Mouse (Mus musculus) midbrain, embryonic 10.5 days (tissue): ENCODE results near the gene Poc5. TPM values are rescaled to one million over a fixed set of nuclear protein-coding genes. Genes with fewer than 3 reads are reported as not detected.

Experiments
- DNase-seq: peaks from one replicate; pipeline ENCODE4 v3.0.0-alpha.2; 2017; ENCODE audit warnings: low spot score
- H3K27ac ChIP-seq: fragments of 300-500 bp; sonication (generic); replicated peaks from 2 replicates; pipeline ENCODE4 v1.5.1; 2016; ENCODE audit warnings: mild to moderate bottlenecking
- H3K27me3 ChIP-seq: fragments of 300-500 bp; sonication (generic); 2 replicates; pipeline ENCODE4 v1.6.1; 2016; ENCODE audit warnings: low read depth, mild to moderate bottlenecking; ENCODE audit not compliant: poor library complexity, severe bottlenecking
- H3K36me3 ChIP-seq: fragments of 300-500 bp; sonication (generic); 2 replicates; pipeline ENCODE4 v1.6.1; 2016; ENCODE audit warnings: mild to moderate bottlenecking, moderate library complexity
- H3K4me1 ChIP-seq: fragments of 300-500 bp; sonication (generic); 2 replicates; pipeline ENCODE4 v1.6.1; 2016
- H3K4me3 ChIP-seq: fragments of 300-500 bp; sonication (generic); 2 replicates; pipeline ENCODE4 v1.5.1; 2016; ENCODE audit warnings: mild to moderate bottlenecking, moderate library complexity
- H3K9me3 ChIP-seq: fragments of 300-500 bp; sonication (generic); replicated peaks from 2 replicates; pipeline ENCODE4 v1.6.1; 2016; ENCODE audit warnings: mild to moderate bottlenecking
- WGBS: fragments of 180-500 bp; shearing (Covaris S2); methylation state at CpG from one replicate; pipeline ENCODE4 v1.1.7; 2016; 5-methylcytosine and 5-hydroxymethylcytosine counted together
- polyA plus RNA-seq: library from polyadenylated mRNA; unstranded; fragments of >200 nt; fragmentation: Nextera tagmentation; extraction: Ambion mirVana; gene quantifications from 2 replicates; pipeline ENCODE4 v1.2.1, GENCODE M21; 2016

The Poc5 gene
- 19.8 and 22.3 TPM in 2 replicates for polyA plus RNA-seq

DNA sequence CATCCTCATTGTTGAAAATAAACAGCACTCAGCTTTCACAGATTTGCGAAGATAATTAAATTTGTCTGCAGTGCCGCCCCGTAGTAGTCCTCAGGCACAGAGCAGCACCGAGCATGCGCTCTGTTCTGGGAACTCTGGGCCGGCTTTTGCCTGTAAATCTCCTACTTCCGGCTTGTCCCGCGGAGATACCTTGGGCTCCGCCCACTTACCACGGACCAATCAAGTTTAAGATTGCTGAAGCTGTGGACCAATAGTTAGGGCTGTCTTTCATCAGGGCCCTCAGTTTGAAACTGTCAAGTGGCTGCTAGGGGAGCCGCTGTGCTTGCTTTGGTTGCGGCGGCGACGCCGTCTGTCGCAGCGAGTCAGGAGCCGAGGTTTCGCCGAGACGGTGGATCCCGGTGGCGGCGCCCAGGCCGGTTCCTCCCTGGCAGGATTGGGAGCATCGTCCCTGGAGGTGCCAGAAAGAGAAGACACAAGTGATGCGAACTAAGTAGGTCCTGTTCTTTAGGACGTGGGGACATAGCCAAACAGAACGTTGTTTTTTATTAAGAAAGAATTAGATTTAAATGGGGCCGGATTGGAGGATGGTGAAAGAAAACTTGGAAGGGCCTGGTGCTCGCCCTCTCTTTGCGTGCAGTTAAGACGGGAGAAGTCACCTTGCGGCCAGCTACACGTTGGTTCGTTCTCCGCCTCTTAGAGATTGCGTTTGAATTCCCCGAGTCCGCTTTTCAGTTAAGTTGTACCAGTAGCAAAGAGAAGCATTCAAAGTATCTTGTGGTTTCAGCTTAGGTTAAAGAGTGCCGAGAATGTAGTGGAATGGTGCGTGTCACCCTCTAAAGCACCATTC is at the start of gene Poc5:
TSS of gene Poc5 (plus strand) at position 253 of the 847 bp plus-strand sequence.
- H3K36me3 ChIP-seq, result peaks cover 33% of the 10 kb centered on the region
- no peaks in the 10 kb centered on the region for H3K9me3 ChIP-seq
- peak; percentile 98 for DNase-seq
- peak within 1 kb of the TSS; percentile 78 for H3K4me3 ChIP-seq
- peak within 1 kb of the TSS; percentile 88 for H3K27ac ChIP-seq
- WGBS, result under 1% methylated on average over 44 of the region's 44 CpGs
- peaks cover 14% of the 10 kb centered on the region for H3K4me1 ChIP-seq
- no peaks in the 10 kb centered on the region for H3K27me3 ChIP-seq

DNA sequence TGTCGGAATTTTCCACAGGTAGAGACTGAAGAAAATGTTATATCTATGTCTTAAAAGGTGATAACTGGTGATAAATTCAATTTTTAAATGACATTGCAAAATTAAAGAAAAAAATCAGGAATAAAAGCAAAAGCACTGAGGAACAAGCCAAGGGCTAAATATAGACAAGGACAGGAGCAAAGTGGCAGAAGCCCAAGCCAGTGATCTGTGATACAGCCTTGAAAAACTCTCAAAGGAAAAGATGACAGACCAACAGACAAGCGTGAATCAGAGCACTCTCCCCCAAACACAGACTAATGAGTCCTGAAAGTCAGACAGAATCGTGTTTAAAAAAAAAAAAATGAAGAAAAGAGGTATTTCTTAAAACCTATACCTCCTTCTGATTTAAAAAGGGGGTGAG is 46.6 kb upstream of the Poc5 start:
- 83% methylated on average over 3 of the region's 3 CpGs for WGBS
- Histone ChIP-seq H3K27ac (no peak overlapping the region), H3K9me3 (no peaks in the 10 kb centered on the region), H3K4me3 (no peak overlapping the region), H3K27me3 (no peaks in the 10 kb centered on the region), H3K36me3 (no peaks in the 10 kb centered on the region), H3K4me1 (no peaks in the 10 kb centered on the region)
- DNase-seq, result no peak

DNA sequence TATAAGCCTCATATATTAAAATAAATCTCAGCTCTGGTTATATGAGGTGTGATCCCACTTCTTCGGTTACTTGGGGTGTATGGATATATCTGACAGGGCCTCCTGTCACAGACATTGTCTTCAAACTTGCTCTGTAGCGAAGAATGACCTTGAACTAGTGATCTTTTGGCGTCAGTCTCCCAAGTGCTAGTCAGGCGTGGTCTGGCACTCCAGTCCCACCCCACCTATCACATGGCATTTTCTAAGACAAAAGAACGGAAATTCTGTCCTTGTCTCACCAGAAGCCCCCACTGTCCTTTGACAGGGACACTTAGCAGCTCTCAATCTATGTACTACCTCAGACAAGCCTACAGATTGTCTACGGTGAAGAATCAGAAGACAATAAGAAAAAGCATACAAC is 43.3 kb upstream of the Poc5 start:
- 89% methylated on average over 6 of the region's 6 CpGs for WGBS
- H3K4me3 ChIP-seq, result no peak overlapping the region
- H3K27me3 ChIP-seq, result no peaks in the 10 kb centered on the region
- H3K27ac ChIP-seq, result no peak overlapping the region
- 0 out of 2 replicates have a peak, but pooled peaks cover 2% of the 10 kb centered on the region for H3K4me1 ChIP-seq
- H3K9me3 ChIP-seq, result no peaks in the 10 kb centered on the region
- DNase-seq, result no peak
- no peaks in the 10 kb centered on the region for H3K36me3 ChIP-seq

DNA sequence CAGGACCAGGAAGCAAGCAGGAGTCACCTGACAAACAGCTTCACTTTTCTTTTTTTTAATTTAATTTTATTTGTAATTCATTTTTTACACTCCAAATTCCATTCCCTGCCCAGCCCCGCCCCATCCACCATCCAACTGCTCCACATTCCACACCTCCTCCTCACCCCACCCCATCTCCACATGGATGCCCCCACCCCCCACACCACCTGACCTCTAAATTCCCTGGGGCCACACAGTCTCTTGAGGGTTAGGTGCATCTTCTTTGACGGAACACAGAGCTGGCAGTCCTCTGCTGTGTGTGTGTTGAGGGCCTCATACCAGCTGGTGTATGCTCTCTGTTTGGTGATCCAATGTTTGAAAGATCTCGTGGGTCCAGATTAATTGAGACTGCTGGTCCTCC is 41.5 kb upstream of the Poc5 start:
- 0 out of 2 replicates have a peak, but pooled peaks cover 2% of the 10 kb centered on the region for H3K4me1 ChIP-seq
- no peaks in the 10 kb centered on the region for H3K27me3 ChIP-seq
- no peak for DNase-seq
- 50% methylated on average over 3 of the region's 3 CpGs for WGBS
- no peak overlapping the region for H3K4me3 ChIP-seq
- no peak overlapping the region for H3K27ac ChIP-seq
- H3K36me3 ChIP-seq, result no peaks in the 10 kb centered on the region
- H3K9me3 ChIP-seq, result no peaks in the 10 kb centered on the region

DNA sequence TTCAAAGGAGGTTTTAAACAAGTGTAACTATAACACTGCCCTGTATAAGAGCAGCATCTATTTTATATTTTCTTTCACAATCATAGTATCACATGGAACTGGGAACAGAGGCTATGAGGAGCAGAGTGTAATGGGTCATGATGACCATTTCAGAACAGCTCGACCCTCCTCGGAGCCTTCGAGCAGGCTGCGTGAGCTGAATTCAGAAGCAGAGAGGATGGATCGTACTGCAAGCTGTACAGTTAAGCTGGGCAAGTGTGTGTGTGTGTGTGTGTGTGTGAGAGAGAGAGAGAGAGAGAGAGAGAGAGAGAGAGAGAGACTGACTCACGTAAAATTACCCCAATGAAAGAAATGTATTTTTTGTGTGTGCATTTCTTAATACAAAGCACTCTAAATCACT is 37.9 kb upstream of the Poc5 start:
- H3K27me3 ChIP-seq, result no peaks in the 10 kb centered on the region
- no peaks in the 10 kb centered on the region for H3K36me3 ChIP-seq
- H3K4me1 ChIP-seq, result 0 out of 2 replicates have a peak, but pooled peaks cover 2% of the 10 kb centered on the region
- 93% methylated on average over 6 of the region's 6 CpGs for WGBS
- H3K27ac ChIP-seq, result no peak overlapping the region
- no peak for DNase-seq
- H3K9me3 ChIP-seq, result no peaks in the 10 kb centered on the region
- H3K4me3 ChIP-seq, result no peak overlapping the region

DNA sequence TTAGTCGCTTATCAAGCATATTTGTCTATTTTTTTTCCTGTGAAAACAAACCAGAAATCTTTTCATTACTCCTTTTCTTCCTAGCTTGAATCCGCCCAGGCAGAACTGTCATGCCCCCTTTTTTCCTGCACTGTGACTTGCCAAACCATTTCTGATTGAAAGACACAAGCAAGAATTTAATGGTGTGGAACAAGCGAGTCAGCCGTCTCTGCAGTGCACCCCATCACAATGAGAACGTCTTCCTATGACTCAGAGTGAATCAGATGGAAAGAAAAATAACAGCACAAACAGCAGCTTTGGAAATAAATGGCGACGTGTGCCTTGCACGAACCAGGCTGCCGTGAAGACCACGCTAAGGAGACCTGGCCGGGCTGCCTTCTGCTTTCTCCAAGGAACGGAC is 36.8 kb upstream of the Poc5 start:
- 0 out of 2 replicates have a peak, but pooled peaks cover 2% of the 10 kb centered on the region for H3K4me1 ChIP-seq
- H3K27ac ChIP-seq, result no peak overlapping the region
- H3K4me3 ChIP-seq, result no peak overlapping the region
- no peaks in the 10 kb centered on the region for H3K9me3 ChIP-seq
- no peak for DNase-seq
- WGBS, result 81% methylated on average over 12 of the region's 12 CpGs
- no peaks in the 10 kb centered on the region for H3K36me3 ChIP-seq
- no peaks in the 10 kb centered on the region for H3K27me3 ChIP-seq

DNA sequence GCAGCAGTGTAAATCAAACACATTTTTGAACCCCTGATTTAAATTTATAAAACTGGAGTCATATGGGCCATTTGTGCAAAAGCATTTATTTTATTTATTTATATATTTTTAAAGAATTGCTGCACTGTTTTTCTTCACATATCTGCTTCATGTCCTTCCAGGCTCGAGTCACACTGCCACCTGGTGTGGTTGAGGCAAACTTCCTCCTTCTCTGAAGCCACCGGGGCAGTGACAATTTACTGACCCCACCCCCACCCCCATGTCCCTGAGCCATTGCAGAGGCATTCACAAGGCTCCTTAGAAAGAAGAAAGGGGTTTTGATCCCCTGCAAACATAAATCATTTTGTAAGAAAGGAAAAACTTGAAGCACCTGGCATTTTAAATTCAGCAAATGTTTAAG is 12.6 kb upstream of the Poc5 start:
- Histone ChIP-seq H3K4me1 (no peaks in the 10 kb centered on the region), H3K9me3 (no peaks in the 10 kb centered on the region), H3K27ac (no peak overlapping the region), H3K4me3 (no peak overlapping the region), H3K27me3 (no peaks in the 10 kb centered on the region), H3K36me3 (no peaks in the 10 kb centered on the region)
- 17% methylated on average over 2 of the region's 2 CpGs for WGBS
- DNase-seq, result no peak

DNA sequence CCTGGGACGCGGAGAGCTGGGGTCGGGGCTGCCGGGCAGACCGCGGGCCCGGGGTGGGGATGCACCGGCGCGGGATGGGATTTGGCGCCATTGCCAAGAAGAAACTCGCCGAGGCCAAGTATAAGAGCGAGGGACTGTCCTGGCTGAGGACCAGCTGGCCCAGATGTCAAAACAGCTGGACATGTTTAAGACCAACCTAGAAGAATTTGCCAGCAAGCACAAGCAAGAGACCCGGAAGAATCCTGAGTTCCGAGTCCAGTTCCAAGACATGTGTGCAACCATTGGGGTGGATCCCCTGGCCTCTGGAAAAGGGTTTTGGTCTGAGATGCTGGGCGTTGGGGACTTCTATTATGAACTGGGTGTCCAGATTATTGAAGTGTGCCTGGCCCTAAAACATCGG is 11.2 kb upstream of the Poc5 start:
- Histone ChIP-seq H3K27ac (no peak overlapping the region), H3K27me3 (no peaks in the 10 kb centered on the region), H3K4me3 (no peak overlapping the region), H3K9me3 (no peaks in the 10 kb centered on the region), H3K36me3 (no peaks in the 10 kb centered on the region), H3K4me1 (no peaks in the 10 kb centered on the region)
- no peak for DNase-seq
- 93% methylated on average over 18 of the region's 18 CpGs for WGBS

DNA sequence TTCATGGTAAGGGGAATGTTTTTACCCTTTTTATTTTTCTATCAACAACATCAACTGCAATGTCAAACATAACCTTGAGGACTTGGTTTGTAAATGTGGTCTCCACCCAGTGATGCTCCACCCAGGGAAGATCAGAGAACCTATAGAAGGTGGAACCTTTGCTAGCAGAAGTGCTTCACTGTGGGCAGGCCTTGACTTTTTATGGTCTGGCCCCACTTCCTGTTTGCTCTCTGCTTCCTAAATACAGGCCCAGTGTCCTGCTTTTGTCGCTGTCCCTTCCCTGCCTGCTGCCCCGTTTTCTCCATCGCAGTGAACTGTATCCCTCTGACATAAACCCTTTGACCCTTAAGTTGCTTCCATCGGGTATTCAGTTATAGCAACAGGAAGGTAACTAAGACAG is 10.2 kb upstream of the Poc5 start:
- H3K4me3 ChIP-seq, result no peak overlapping the region
- H3K36me3 ChIP-seq, result no peaks in the 10 kb centered on the region
- WGBS, result 78% methylated on average over 4 of the region's 4 CpGs
- H3K27ac ChIP-seq, result no peak overlapping the region
- no peaks in the 10 kb centered on the region for H3K9me3 ChIP-seq
- no peaks in the 10 kb centered on the region for H3K4me1 ChIP-seq
- no peak for DNase-seq
- no peaks in the 10 kb centered on the region for H3K27me3 ChIP-seq

DNA sequence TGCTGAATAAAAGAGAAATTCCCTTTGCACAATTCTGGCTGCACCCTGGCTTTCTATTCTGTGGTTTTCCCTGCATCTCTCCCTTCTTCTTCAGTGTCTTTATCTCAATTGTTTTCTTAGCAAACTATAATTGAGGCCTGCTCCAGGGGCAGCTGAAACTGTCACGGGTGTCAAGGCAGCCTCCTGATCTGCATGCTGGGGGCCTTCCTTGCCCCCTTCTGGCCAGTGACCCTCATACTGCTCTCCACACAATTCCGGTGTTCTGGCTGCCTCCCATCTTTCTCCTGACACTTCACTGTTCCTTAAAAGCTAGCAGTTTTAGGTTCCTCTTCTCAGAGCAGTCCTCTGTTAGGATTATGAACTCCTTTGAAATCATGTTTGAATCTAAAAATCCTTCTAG is 1.2 kb downstream of the Poc5 start:
- H3K4me1 ChIP-seq, result peaks cover 14% of the 10 kb centered on the region
- H3K27me3 ChIP-seq, result no peaks in the 10 kb centered on the region
- no peak overlapping the region for H3K27ac ChIP-seq
- no peaks in the 10 kb centered on the region for H3K9me3 ChIP-seq
- H3K4me3 ChIP-seq, result peak overlapping the region; percentile 78
- peaks cover 43% of the 10 kb centered on the region for H3K36me3 ChIP-seq
- no peak for DNase-seq
- 30% methylated on average over 2 of the region's 2 CpGs for WGBS

DNA sequence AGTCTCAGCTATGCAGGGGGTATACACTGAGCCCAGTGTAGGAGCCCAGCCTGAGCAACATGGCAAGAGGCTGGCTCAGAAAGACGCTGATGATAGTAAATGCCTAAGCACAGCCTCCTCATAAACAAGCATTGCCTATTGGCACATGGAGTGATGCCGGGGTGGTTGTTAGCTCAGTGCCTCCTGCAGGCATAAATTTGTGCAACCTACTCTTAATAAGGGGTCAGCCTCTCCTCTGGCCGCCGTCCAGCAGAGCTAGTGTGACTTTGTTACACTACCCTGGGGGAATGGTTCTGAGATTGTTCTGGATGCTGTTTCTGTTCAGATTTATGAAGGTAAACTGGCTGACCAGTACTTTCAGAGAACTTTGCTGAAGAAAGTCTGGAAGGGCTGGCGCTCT is 13.2 kb downstream of the Poc5 start:
- 97% methylated on average over 5 of the region's 5 CpGs for WGBS
- Histone ChIP-seq H3K27me3 (no peaks in the 10 kb centered on the region), H3K36me3 (peaks cover 99% of the 10 kb centered on the region), H3K4me1 (no peaks in the 10 kb centered on the region), H3K4me3 (no peak overlapping the region), H3K9me3 (no peaks in the 10 kb centered on the region), H3K27ac (no peak overlapping the region)
- DNase-seq, result no peak

DNA sequence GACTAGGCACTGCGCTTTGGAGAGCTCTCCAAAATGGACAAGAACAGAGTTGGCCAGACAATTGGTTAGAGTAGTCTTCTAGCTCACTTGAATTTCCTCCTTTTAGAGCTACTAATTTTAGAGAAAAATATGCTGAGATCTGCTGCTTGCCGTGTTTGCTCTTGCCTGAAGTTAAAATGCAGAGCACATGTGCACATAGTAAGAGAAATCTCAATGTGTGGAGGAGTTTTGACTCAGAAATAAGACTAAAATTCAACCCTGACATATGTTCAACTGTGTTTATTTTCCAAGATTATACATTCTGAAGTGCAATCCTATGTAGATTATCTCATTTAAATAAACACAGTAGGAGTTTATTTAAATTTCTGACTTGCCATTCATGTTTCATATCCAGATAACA is 17.4 kb downstream of the Poc5 start:
- peaks cover 91% of the 10 kb centered on the region for H3K36me3 ChIP-seq
- 97% methylated on average over 2 of the region's 2 CpGs for WGBS
- no peaks in the 10 kb centered on the region for H3K4me1 ChIP-seq
- H3K27me3 ChIP-seq, result no peaks in the 10 kb centered on the region
- no peak for DNase-seq
- H3K27ac ChIP-seq, result no peak overlapping the region
- H3K4me3 ChIP-seq, result no peak overlapping the region
- no peaks in the 10 kb centered on the region for H3K9me3 ChIP-seq

DNA sequence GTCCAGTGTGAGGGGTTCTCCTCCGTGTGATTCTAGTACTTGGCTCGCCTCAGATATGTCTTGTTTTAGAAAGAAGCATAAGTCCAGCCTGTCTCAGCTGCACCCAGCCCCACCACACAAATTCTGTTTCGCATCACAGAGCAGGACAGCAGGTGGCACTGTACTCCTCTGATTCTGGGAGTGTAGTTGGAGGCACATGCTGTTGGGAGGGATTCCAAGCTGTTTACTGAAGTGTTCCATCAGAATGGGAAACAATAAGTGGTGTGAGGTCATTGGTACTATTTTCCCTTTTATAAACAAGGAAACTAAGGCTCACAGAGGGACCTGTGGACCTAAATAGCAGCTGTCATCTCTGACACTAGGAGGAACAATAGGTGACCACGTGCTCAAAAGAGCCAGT is 18.9 kb downstream of the Poc5 start:
- DNase-seq, result no peak
- H3K36me3 ChIP-seq, result peaks cover 89% of the 10 kb centered on the region
- WGBS, result 83% methylated on average over 4 of the region's 4 CpGs

More for the DNA sequence above, 18.9 kb downstream of the Poc5 start:
- Histone ChIP-seq H3K4me3 (no peak overlapping the region), H3K27ac (no peak overlapping the region), H3K9me3 (no peaks in the 10 kb centered on the region), H3K4me1 (no peaks in the 10 kb centered on the region), H3K27me3 (no peaks in the 10 kb centered on the region)
